Mouse (Mus musculus): Measurements from ENCODE around the gene Olfr1039. TPM values are rescaled to one million over a fixed set of nuclear protein-coding genes. Genes with fewer than 3 reads are reported as not detected.

Olfr1039 gene
- total and polyA plus RNA-seq, 3 experiments, result not detected

DNA sequence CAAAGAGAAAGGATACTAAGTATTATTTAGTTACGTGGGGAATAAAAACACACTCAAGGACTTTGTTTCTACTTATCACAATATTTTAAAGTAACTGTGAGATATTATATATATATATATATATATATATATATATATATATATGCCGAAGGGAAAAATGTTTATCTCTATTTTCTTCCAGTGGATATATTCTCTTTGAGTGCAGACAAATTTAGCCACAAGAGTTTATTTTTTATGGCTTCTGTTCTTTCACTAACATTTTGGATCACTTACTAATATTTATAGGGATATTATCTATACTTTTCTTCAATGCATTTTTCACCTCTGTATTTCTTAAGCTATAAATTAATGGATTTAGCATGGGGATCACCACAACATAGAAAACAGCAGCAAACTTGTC is 26.0 kb upstream of the Olfr1039 start, which contains the start of gene Olfr1042:
Gene Olfr1042, minus strand, starts transcription at position 101 of the 400 bp plus-strand sequence.
- no peak within 1 kb of the TSS for H3K4me2 ChIP-seq (ENCODE audit: insufficient read depth, low read depth, poor library complexity, severe bottlenecking)
- H3K36me3 ChIP-seq (replicated peaks in 1 of 2; ENCODE audit: control insufficient read depth in 1 of 2, insufficient read depth in 1 of 2, low read length in 1 of 2), result no peaks in the 10 kb centered on the region
- dilution Hi-C loops (cut with MboI; ENCODE audit: extremely low pct_ligation_motif_present, extremely low pct_unique_long_range_greater_than_20kb, low sequenced_read_pairs), result no loop called here
- no peaks in the 10 kb centered on the region for H3K79me2 ChIP-seq (replicated peaks; ENCODE audit: control insufficient read depth, extremely low read depth, insufficient read depth, poor library complexity, severe bottlenecking)
- TF ChIP-seq CHD1 (IDR thresholded peaks at IDR 0.05; ENCODE audit: low read depth, low read length) (no peak), SMC3 (IDR thresholded peaks at IDR 0.05; ENCODE audit: low read depth, low read length) (no peak), ZNF384 (IDR thresholded peaks at IDR 0.05; ENCODE audit: low read depth, low read length) (no peak), MEF2A (IDR thresholded peaks at IDR 0.05; ENCODE audit: borderline replicate concordance, low read depth, low read length) (no peak), ZMIZ1 (IDR thresholded peaks at IDR 0.05; ENCODE audit: low read depth, low read length) (no peak), MAFK (IDR thresholded peaks at IDR 0.05; ENCODE audit: insufficient replicate concordance, low read length) (no peak), ZC3H11A (IDR thresholded peaks at IDR 0.05; ENCODE audit: low read depth, low read length) (no peak), POLR2A (IDR thresholded peaks at IDR 0.05; ENCODE audit: low read depth, low read length) (no peak), NELFE (IDR thresholded peaks at IDR 0.05; ENCODE audit: low read depth, low read length) (no peak), CTCF (conservative IDR thresholded peaks at IDR 0.05 in 1 of 2, IDR thresholded peaks at IDR 0.05 in 1 of 2; ENCODE audit: low read depth in 2 of 2, low read length in 2 of 2) (no peak), MYC (IDR thresholded peaks at IDR 0.05; ENCODE audit: low read depth, low read length) (no peak), TCF12 (IDR thresholded peaks at IDR 0.05; ENCODE audit: low read depth, low read length) (no peak), ELF1 (IDR thresholded peaks at IDR 0.05; ENCODE audit: low read depth, low read length) (no peak), RCOR1 (conservative IDR thresholded peaks at IDR 0.05; ENCODE audit: low read depth, low read length) (no peak)
- in situ Hi-C loops (cut with MboI; ENCODE audit: low pct_ligation_motif_present, low pct_unique_long_range_greater_than_20kb, low sequenced_read_pairs), result no loop called here
- no peak within 1 kb of the TSS for H3K27ac ChIP-seq (ENCODE audit: insufficient read depth, low read depth)
- H3K9me3 ChIP-seq (replicated peaks; ENCODE audit: low read length), result peaks cover 23% of the 10 kb centered on the region
- H3K9ac ChIP-seq (ENCODE audit: insufficient read depth, low read depth), result no peak within 1 kb of the TSS
- DNase-seq (ENCODE audit: extremely low read depth), result no peak
- no peaks in the 10 kb centered on the region for H3K4me1 ChIP-seq (ENCODE audit: control insufficient read depth in 1 of 2, insufficient read depth in 2 of 2)
- no peaks in the 10 kb centered on the region for H3K27me3 ChIP-seq (replicated peaks)
- no peak within 1 kb of the TSS for H3K4me3 ChIP-seq (replicated peaks in 1 of 3; ENCODE audit: low read depth in 2 of 3, low read length in 2 of 3, poor library complexity in 1 of 3)

DNA sequence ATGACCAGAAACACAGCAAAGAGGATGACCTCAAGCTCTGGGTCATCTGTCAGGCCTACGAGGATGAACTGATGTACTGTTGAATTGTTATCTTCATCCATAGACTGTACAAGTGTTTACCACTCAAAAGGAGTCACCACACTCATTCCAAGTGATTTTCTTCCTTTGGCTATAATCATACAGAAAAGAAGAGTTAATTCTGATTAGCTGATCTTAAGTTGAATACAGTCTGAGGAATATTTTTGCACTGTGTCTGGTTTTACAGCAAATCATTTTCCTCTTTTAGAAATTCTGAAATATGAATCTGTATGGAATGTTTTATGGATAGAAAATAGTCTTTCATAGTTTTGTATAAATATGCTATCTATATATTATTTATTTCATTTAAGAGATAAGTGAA is 10.9 kb upstream of the Olfr1039 start, which contains the start of gene Olfr1040:
Gene Olfr1040, minus strand, starts transcription at position 101 of the 400 bp plus-strand sequence.
- no peaks in the 10 kb centered on the region for H3K36me3 ChIP-seq (replicated peaks in 1 of 2; ENCODE audit: control insufficient read depth in 1 of 2, insufficient read depth in 1 of 2, low read length in 1 of 2)
- TF ChIP-seq MEF2A (IDR thresholded peaks at IDR 0.05; ENCODE audit: borderline replicate concordance, low read depth, low read length), result no peak
- TF ChIP-seq CTCF (conservative IDR thresholded peaks at IDR 0.05 in 1 of 2, IDR thresholded peaks at IDR 0.05 in 1 of 2; ENCODE audit: low read depth in 2 of 2, low read length in 2 of 2), result no peak
- TF ChIP-seq E2F4 (IDR thresholded peaks at IDR 0.05; ENCODE audit: insufficient replicate concordance, low read depth, low read length), result no peak
- TF ChIP-seq USF2 (conservative IDR thresholded peaks at IDR 0.05; ENCODE audit: low read depth, low read length), result no peak
- no peak for TF ChIP-seq ZKSCAN1 (IDR thresholded peaks at IDR 0.05; ENCODE audit: borderline replicate concordance, low read depth, low read length)
- H3K27ac ChIP-seq (ENCODE audit: insufficient read depth, low read depth), result no peak within 1 kb of the TSS
- no peak within 1 kb of the TSS for H3K4me2 ChIP-seq (ENCODE audit: insufficient read depth, low read depth, poor library complexity, severe bottlenecking)
- no peaks in the 10 kb centered on the region for H3K27me3 ChIP-seq (replicated peaks)
- DNase-seq (ENCODE audit: extremely low read depth), result no peak
- no peak within 1 kb of the TSS for H3K4me3 ChIP-seq (replicated peaks in 1 of 3; ENCODE audit: low read depth in 2 of 3, low read length in 2 of 3, poor library complexity in 1 of 3)
- H3K9ac ChIP-seq (ENCODE audit: insufficient read depth, low read depth), result no peak within 1 kb of the TSS
- in situ Hi-C loops (cut with MboI; ENCODE audit: low pct_ligation_motif_present, low pct_unique_long_range_greater_than_20kb, low sequenced_read_pairs) (no loop called here), dilution Hi-C loops (cut with MboI; ENCODE audit: extremely low pct_ligation_motif_present, extremely low pct_unique_long_range_greater_than_20kb, low sequenced_read_pairs) (no loop called here)
- no peaks in the 10 kb centered on the region for H3K4me1 ChIP-seq (ENCODE audit: control insufficient read depth in 1 of 2, insufficient read depth in 2 of 2)
- H3K79me2 ChIP-seq (replicated peaks; ENCODE audit: control insufficient read depth, extremely low read depth, insufficient read depth, poor library complexity, severe bottlenecking), result no peaks in the 10 kb centered on the region
- H3K9me3 ChIP-seq (replicated peaks; ENCODE audit: low read length), result peaks cover 15% of the 10 kb centered on the region
